Mouse (Mus musculus) adrenal gland, adult 18-20 months (tissue): Measurements from ENCODE around the gene Lclat1. TPM values are rescaled to one million over a fixed set of nuclear protein-coding genes. Genes with fewer than 3 reads are reported as not detected.
"Not testable (repeated sequence)": the region's sequence is repeated elsewhere in the genome, so short reads cannot be mapped to it uniquely, and the experiment has no call there.

Experiments used
- DNase-seq, 2 experiments: peaks; one replicate each; pipeline ENCODE4 v3.0.0; 2021 to 2022; ENCODE audit warnings: low spot score in 2 of 2
- total RNA-seq, 2 experiments: library from RNA; stranded (reverse); gene quantifications; 1 replicate in 1 of 2; 2 replicates in 1 of 2; pipeline ENCODE4 v1.2.3; 2021

Gene Lclat1
- total RNA-seq, 2 experiments from 2014 or later: 31.1 to 44.3 TPM

DNA sequence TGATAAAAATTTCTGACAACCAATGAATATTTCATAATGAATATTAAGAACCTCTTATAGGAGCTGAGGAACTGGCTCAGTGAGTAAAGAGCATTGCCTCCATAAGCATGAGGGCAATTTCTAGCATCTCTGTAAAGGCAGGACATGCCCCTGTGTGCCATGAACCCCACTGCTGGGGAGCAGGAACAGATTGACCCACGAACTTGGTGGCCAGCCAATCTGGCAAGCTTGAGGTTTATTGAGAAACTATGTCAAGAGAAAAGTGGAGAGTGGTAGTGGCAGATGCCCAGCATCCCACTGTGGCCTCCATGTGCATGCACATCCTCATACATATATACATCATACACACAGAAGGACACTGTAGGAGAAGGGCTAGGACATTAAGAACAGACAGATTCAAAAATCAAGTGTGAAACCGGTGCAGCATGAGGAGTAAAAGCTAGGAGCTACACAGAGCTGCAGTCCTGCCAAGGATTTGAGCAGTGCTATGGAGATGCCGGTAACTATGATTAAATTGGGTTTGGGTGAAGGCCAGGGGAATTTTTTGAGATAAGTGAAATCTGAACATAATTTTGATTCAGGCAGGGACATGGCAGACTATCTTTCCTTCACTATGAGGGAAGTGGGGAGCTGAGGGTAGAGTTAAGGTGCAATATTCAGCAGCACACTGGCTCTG is 129.5 kb downstream of the Lclat1 start:
- peak in 1 of 2 experiments; percentile 44 for DNase-seq

DNA sequence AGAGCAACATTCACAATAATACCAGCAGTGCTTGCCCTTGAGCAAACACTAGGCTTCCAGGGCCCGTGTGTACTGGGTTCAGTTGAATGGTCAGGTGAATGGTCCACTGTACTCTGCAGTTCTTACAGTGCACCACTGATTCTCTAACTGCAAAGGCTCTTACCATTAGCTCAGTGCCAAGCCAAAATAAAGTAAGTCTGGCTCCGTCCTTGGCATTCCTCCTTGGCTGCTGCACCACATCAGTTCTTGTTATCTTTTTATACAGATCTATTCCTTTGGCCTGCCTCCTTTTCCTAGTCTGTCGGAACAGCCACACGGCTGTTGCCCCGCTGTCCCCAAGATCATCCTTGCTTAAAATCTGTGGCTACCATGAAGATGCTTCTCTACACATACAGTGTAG is 130.7 kb downstream of the Lclat1 start:
- DNase-seq: no peak

DNA sequence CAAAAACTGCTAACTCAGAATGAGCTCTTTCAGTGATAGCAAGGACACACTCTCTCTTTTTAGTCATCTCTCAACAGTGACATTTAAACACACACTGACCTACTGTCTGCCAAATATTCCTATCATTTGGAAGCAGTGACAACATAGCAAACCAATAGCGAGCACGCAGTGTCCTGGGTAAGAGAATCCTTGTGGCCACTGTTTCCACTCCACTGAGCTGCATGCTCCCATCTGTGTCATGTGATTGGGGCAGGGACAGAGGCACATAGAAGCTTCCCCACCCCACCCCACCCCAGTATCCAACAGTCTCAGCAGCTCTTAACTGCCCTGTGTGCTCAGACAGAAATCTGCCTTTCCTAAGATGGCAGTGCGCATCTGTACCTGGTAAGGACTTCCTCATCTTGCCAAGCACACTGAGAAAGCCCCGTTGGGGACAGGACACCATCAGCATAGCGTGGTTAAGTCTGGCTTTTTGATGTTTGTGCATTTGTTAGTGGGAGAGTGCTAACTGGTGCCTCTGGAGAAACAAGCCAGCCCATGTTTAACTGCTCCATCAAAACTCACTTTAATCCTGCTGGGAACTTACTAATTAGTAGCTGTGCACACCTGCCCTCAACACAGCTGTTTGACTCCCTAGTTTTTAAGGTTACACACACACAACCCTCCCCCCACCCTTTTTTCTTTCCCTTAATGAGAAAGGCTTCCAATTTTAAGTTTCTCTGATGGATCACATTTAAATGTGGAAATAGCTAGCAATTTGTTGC is 133.5 kb downstream of the Lclat1 start:
- no peak for DNase-seq

DNA sequence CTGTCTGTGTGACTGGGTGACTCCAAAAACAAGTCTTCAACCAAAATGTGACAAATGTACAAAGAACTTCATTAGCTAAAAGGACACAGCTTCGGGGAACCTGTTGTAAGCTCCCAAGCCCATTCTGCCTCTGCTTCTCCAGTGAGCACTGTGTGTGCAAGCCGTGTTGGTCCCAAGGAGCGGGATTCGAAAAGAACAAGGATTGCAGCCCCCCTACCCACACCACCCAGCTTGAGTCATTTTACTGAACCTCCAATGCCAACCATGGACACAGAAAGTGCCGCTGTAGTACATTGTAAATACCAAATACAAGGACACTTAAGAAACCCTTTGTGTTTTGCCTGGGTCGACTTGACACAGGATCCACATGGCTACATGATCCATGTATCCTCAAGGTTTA is 135.9 kb downstream of the Lclat1 start:
- no peak for DNase-seq

DNA sequence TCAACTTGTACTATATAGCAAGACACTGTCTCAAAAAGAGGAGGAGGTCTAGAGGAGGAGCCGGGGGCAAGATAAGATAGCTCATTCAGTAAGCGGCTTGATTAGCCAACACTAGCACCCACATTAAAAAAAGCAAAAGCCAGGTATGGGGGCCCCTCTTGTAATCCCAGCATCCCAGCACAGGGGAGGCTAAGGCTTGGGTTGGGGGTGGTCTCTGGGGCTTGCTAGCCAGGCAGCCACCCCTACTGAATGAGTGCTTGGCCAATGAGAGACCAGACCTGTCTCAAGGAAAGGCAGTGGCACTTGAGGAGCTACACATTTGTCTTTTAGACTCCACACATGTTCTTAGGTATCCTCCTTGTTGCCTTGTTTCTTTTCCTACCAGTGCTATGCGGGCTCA is 136.8 kb downstream of the Lclat1 start:
- no peak for DNase-seq

DNA sequence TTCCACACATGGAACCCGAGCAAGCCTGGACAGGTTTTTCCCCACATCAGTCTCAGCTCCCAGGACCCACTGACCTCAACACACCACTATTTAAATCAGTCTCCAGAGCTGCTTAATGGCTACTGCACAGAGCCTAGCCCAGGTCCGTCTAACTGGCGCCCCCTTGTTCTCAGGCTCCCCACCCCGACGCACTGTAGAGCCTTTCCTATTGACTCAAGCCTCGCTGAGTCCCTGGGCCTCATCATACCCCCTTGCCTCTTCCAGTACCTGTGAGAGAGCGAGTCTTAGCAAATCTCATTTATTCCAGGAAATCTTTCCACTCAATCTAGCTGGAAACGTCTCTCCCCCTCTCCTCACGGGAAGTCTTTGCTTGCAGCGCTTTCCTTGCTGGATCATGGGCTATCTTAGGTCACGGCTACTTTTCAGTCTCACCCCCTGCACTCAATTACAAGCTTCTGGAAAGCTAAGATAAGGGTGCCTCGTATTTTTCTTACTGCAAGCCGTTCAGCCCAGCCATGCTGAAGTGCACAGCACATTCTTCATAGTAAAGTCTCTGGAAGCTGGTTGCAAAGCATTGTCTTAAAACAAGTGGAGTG is 137.4 kb downstream of the Lclat1 start:
- no peak for DNase-seq

DNA sequence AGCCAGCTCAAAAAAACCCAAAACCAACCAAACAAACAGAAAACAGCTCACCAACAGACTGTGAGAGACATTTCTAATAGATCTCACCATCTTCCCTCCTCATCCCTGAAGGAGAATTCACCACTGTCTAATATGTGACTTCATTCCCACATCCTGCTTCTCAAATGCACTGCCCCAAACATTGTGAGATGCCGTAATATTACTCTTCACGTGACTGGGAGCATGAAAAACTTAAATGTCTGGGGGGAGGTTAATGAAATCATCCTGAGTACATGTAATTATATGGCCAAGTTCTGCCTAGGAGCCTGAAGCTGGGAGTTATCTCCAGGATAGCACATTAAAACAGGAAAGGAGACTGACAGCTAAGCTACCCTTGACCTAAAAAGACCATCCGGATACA is 138.3 kb downstream of the Lclat1 start:
- DNase-seq: no peak

DNA sequence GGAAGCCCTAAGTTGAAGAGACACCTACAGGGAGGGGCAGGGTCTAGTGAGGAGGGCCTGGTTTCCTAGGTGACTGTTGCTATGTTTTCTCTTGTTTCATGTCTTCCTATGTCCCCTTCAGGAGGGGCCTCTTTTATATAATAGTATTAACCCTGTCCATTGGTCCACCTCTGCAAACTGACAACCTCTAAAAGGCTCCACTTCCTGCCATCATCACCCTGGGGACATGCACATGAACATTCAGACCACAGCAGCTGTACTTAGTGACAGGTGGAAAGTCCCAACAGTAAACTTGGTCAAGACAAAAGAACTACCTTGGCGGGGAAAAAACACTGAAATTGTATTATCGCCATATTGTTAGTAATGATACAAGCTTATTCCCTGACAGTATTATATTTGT is 139.1 kb downstream of the Lclat1 start:
- no peak for DNase-seq

DNA sequence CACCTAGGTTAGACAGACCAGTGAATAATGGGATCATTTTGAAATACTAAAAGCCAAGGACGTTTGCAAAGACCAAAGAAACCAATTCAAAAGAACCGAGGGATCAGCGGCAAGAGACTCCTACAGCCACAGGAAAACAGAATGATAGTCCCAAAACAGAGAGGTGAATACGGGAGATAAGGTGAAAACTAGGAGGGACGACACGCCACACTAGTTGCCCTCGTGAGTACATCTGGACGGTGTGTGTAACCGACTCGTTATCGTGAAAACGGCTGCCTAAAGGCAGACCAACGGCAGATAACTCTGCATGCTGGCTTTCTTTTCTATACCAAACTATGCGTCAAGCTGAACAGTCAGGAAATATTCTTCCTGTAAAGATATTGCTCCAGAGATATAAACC is 140.0 kb downstream of the Lclat1 start:
- no peak for DNase-seq

DNA sequence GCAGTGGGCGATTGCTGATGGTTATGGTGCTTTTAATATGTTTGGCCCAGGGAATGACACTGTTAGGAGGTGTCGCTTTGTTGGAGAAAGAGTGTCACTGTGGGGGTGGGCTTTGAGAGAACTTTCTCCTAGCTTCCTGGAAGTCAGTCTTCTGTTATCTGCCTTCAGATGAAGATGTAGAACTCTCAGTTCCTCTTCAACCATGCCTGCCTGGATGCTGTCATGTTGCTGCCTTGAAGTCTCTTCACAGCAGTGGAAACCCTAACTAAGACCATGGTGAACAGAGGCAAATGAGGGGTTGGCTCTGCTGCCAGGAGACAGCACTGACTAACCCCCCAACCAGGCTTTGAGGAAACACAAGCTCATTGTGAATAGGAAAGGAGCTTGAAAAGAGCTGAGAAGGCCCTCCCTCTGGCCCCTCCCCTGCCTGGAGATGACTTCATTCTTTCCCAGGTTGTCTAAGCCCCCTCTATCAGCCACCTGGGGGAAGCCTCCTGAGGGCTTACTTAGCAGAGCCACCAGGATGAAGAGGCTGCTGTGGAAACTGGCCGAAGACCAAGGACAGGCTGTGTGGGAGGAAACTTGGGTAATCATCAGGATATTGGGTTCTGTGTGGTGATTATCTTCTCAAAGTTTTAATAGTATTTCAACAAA is 142.8 kb downstream of the Lclat1 start:
- no peak for DNase-seq

DNA sequence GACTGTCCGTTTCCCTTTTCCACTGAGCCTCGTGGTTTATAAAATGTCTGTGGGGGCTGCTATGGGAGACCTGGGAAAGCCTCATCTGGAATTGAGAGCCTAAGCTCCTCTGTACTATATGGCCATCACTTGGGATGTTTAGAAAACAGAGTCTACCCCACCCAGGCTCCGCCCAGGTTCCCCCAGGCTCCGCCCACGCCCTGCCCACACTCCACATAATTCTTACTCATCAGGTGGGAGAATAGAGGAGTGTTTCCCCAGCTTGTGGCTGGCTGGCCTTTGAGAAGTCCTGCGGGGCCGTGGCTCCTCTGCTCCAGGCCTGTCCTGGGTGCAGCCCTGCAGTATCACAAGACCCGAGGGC is 143.3 kb downstream of the Lclat1 start:
- DNase-seq: peak in 1 of 2 experiments; percentile 40

DNA sequence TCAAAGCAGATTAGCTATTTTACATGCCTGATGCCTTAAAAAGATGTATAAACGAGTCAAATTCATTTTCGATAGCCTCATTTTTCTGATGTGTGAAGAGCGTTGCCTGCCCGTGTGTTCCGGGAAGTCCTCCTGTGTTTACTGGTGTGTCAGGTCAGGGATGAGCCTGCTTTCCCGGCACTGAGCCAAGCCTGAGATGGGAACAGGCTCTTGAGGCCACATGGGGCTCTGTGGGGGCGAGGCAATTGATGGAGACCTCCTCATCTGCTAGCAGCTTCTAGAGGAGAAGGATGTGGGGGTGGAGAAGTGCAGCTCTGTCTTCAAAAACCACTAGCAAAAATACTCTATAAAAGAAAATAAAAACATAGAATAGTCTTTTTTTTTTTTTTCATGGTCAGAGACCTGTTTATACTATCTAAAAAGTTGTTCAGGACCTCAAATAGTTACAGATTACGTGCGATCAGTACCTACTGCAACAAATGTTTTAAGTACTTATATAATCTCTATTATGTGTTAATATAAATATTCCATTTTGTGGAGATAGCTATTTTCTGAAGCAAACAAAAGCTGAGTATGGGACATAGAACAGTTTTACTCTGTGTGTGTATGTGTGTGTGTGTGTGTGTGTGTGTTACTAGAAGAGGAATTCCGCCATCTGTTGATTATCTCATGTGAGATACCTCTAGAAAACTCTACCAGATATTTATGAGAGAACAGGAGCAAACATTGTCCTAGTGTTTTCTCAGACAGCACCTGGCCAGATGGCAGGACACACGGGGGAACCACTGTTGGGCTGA is 144.2 kb downstream of the Lclat1 start:
- peak in 1 of 2 experiments; percentile 18 for DNase-seq

DNA sequence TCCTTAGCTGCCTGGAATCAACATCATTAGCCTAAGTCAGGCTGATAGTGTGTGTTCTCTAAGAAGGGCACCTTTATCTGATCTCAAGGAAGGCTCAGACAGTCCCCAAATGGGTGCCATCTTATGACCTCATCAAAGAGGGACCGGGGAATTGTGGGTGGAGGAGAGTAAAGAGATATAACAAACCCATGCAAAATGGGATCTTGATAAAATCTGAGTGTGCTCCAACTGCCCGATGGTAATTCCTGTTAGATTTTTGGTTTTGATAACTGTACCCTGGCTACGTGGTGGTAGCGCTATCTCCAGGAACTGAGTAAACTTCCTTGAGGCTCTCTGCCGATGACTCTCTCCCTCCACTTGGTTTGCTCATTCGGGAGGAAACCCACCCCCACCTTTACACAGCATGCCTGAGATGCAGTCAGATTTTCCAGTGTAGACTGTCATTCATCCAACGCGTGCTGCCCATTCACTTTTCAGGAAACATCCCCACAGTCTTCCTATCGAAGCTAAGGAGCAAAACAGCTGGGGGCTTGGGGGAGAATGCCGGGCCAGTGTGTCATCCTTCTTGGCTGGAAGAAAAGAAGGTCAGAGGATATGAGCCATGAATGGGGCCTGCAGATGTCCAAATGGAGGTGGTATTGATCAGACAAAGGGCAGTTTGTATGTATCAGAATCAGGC is 145.6 kb downstream of the Lclat1 start:
- DNase-seq: peak in 1 of 2 experiments; percentile 14

DNA sequence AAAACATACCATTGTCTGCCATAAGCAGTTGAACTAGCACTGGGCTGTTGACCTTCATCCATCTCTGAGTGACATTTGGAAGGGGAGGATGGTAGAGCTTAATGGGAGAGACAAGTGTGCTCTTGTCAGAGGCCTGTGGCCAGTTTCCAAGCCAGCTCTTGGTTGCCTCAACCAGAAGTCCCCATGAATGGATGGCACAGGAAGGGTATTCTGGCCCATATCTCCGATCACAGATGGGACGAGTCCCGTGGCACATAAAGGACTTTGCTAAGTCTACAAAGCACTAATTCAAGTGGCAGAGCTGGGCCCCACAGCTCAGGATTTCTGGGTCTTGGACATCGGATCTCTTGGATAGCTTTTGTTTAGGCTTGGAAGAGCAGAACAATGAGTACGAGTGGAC is 148.0 kb downstream of the Lclat1 start:
- peak in 1 of 2 experiments; percentile 13 for DNase-seq

DNA sequence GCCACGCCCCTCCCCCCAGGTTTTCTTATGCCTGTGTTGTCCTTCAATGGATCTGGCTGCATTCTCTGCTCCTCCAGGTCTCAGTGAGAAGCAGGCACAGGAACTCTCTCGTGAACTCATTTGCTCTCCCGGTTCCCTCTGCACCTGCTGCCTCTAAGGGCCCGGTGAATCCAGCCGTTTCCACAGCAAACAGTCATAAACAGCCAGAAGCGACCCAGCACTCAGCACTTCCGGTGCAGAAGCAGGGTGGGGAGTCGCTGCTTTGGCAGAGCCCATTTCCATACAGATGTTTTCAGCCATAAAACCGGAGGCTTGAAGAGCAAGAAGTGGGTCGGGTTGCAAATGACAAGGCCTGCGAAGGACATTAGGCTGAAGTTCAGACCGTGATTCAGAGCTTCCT is 150.8 kb downstream of the Lclat1 start:
- no peak for DNase-seq

DNA sequence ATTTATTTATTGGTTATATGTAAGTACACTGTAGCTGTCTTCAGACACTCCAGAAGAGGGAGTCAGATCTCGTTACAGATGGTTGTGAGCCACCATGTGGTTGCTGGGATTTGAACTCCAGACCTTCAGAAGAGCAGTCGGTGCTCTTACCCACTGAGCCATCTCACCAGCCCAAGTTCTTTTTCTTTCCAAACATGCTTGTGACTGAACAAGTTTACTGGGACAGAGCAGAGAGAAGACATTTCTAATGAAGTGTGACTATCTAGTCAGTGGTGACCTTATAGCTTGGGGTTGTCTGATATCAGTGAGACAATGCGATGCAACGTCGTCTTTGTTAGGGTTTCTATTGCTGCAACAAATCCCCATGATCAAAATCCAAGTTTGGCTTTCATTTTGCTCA is 151.5 kb downstream of the Lclat1 start:
- DNase-seq: not testable (repeated sequence)

DNA sequence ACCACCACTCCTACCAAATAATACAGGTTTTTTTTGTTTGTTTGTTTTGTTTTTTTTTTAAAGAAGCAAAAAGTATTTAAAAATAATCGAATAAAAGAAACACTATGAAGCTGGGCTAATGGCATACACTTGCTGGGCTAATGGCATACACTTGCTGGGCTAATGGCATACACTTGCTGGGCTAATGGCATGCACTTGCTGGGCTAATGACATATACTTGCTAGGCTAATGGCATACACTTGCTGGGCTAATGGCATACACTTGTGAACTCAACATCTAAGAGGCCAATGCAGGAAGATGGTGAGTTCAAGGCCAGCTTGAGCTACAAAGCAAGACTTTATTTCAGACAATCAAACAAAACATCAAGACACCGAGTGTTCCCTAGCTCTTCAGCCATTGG is 154.8 kb downstream of the Lclat1 start:
- DNase-seq: no peak

DNA sequence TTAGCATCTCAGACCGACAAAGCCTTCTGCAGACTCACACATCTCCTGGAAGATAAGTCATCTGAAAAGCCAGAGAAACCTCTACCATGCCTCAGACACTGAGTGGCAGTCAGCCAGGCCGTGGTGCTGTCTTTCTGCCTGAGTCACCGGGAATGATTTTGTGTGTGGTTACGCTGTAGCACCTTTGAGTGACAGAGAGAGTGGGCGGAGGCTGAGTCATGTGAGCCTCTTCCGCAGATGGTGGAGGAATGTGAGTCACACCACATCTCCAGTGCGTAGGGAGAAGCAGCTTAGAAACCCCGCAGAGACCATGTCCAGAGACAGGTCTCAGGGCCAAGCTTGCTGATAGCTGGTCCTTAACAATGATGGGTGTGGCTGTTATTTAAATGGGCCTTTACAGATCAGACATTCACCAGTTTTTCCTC is 155.3 kb downstream of the Lclat1 start:
- DNase-seq: peak; percentile 55 to 67

DNA sequence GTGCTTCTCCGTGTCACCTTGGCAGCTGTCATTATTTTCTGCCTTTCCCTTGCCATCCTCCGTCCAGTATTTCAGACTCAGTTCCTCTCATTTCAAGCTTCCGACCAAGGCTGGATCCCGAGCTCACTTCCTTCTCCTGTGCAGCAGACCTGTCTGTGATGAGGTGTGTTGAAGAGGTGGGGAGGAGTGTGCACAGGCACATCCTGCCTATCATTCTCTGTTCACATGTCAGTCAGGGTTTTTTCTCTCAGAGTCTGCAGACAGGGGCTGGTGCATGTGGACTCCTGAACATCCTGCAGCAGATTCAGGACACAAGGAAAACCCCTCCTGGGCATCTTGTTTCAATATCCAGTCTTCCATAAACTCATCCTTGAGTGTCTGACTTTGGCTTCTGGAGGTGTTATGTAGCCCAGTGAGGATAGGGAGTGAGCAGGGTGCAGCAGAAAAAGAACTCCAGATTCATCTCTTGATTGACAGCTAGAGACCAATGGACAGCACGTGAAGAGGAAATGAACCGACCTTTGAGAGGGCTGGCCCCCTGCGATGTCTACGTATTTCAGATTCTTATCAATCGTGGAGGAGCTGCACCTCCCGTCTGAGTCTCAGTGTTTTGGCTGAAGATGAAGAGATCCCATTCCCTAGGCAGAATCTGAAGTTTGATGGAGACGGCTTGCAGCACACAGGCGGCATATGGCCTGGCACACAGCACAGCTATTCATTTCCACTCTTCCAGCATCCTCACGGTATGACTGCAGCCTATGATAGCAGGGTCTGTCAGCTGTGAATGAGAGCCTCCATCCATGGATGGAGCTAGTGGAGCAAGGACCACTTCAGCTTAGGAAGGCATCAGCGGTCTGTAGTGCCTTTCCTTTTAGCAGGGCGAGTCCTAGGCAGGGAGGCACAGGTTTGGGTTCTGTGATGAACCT is 163.3 kb downstream of the Lclat1 start:
- DNase-seq: no peak
